Mouse (Mus musculus): Measurements from ENCODE around the gene Slc12a1.

GRCm38 (mm10) chr2:125154294-125154693 is 2.0 kb downstream of the Slc12a1 start:
- TF ChIP-seq POLR2AphosphoS2 (IDR thresholded peaks at IDR 0.05; ENCODE audit: insufficient read length, low read depth) = no peak
- no peak for TF ChIP-seq REST (IDR thresholded peaks at IDR 0.05; ENCODE audit: insufficient read depth, insufficient read length)
- TF ChIP-seq POLR2A (IDR thresholded peaks at IDR 0.05; ENCODE audit: insufficient read length, low read depth) = no peak
- no peak for TF ChIP-seq MYOG (IDR thresholded peaks at IDR 0.05; ENCODE audit: control insufficient read depth in 1 of 3, insufficient read depth in 1 of 3, insufficient read length in 2 of 3, low read depth in 2 of 3)
- no peak for TF ChIP-seq MYOD1 (IDR thresholded peaks at IDR 0.05; ENCODE audit: control insufficient read depth in 1 of 3, insufficient read length in 2 of 3, low read depth in 2 of 3)
- TF ChIP-seq USF1 (IDR thresholded peaks at IDR 0.05; ENCODE audit: low read depth) = no peak
- TF ChIP-seq MAX (IDR thresholded peaks at IDR 0.05; ENCODE audit: low read depth) = no peak
- no peak for TF ChIP-seq E2F4 (IDR thresholded peaks at IDR 0.05; ENCODE audit: insufficient read depth)
- no peak for TF ChIP-seq TCF12 (IDR thresholded peaks at IDR 0.05; ENCODE audit: insufficient read depth, poor library complexity, severe bottlenecking)
- TF ChIP-seq TCF3 (IDR thresholded peaks at IDR 0.05; ENCODE audit: insufficient read length, low read depth) = no peak
- no peak for TF ChIP-seq CEBPB (IDR thresholded peaks at IDR 0.05; ENCODE audit: insufficient read depth, poor library complexity, severe bottlenecking)
